Mouse (Mus musculus): ENCODE measurements at regions not wholly inside any gene's neighbourhood (a gene's known extent, or its start where the extent isn't known, plus 50 kb on each side); places are given as distances from the start of the nearest gene placed in this dataset.

- Histone ChIP-seq H3K27me3 (replicated peaks; ENCODE audit: control insufficient read depth, insufficient read depth, low read length) (no peaks in the 10 kb centered on the region), H3K27ac (ENCODE audit: low read length) (no peak overlapping the region), H3K9ac (replicated peaks; ENCODE audit: low read depth, low read length) (no peak overlapping the region), H3K36me3 (ENCODE audit: control insufficient read depth, insufficient read depth) (no peaks in the 10 kb centered on the region), H3K4me1 (replicated peaks; ENCODE audit: control insufficient read depth, insufficient read depth, low read length) (no peaks in the 10 kb centered on the region), H3K4me2 (ENCODE audit: low read length) (no peak overlapping the region), H3K9me3 (ENCODE audit: control insufficient read depth, low read length) (no peaks in the 10 kb centered on the region), H3K4me3 (replicated peaks; ENCODE audit: low read length) (no peak overlapping the region)
- ATAC-seq: no peak
- 76% methylated on average over 2 of the region's 2 CpGs for WGBS
Observed at GRCm38 (mm10) chr14:15698607-15699006, 259.8 kb upstream of the Lrrc3b start.

GRCm38 (mm10) chr14:15722135-15722534 is 283.3 kb upstream of the Lrrc3b start:
- no peaks in the 10 kb centered on the region for H3K36me3 ChIP-seq (ENCODE audit: control insufficient read depth, insufficient read depth)
- no peaks in the 10 kb centered on the region; the same call in 1 of the 2 replicates for H3K9me3 ChIP-seq (ENCODE audit: control insufficient read depth, low read length)
- no peaks in the 10 kb centered on the region for H3K4me1 ChIP-seq (replicated peaks; ENCODE audit: control insufficient read depth, insufficient read depth, low read length)
- H3K27me3 ChIP-seq (replicated peaks; ENCODE audit: control insufficient read depth, insufficient read depth, low read length): no peaks in the 10 kb centered on the region
- no peak overlapping the region for H3K9ac ChIP-seq (replicated peaks; ENCODE audit: low read depth, low read length)
- 81% methylated on average over 1 of the region's 1 CpGs for WGBS
- no peak overlapping the region for H3K4me3 ChIP-seq (replicated peaks; ENCODE audit: low read length)
- no peak overlapping the region for H3K4me2 ChIP-seq (ENCODE audit: low read length)
- peak; percentile 23; the same call in 1 of the 2 replicates for ATAC-seq
- H3K27ac ChIP-seq (ENCODE audit: low read length): no peak overlapping the region

GRCm38 (mm10) chr14:15746629-15747238 is 307.9 kb upstream of the Lrrc3b start:
- ATAC-seq: no peak
- no peaks in the 10 kb centered on the region for H3K36me3 ChIP-seq (ENCODE audit: control insufficient read depth, insufficient read depth)
- H3K9me3 ChIP-seq (ENCODE audit: control insufficient read depth, low read length): no peaks in the 10 kb centered on the region
- no peaks in the 10 kb centered on the region for H3K27me3 ChIP-seq (replicated peaks; ENCODE audit: control insufficient read depth, insufficient read depth, low read length)
- no peak overlapping the region for H3K4me2 ChIP-seq (ENCODE audit: low read length)
- no peak overlapping the region for H3K27ac ChIP-seq (ENCODE audit: low read length)
- H3K4me1 ChIP-seq (replicated peaks; ENCODE audit: control insufficient read depth, insufficient read depth, low read length): no peaks in the 10 kb centered on the region
- H3K9ac ChIP-seq (replicated peaks; ENCODE audit: low read depth, low read length): no peak overlapping the region
- no peak overlapping the region for H3K4me3 ChIP-seq (replicated peaks; ENCODE audit: low read length)
- WGBS: 77% methylated on average over 5 of the region's 5 CpGs

GRCm38 (mm10) chr14:15769846-15770448 is 331.2 kb upstream of the Lrrc3b start:
- Histone ChIP-seq H3K27me3 (replicated peaks; ENCODE audit: control insufficient read depth, insufficient read depth, low read length) (no peaks in the 10 kb centered on the region), H3K9ac (replicated peaks; ENCODE audit: low read depth, low read length) (no peak overlapping the region), H3K4me3 (replicated peaks; ENCODE audit: low read length) (no peak overlapping the region), H3K4me1 (replicated peaks; ENCODE audit: control insufficient read depth, insufficient read depth, low read length) (no peaks in the 10 kb centered on the region), H3K4me2 (ENCODE audit: low read length) (no peak overlapping the region), H3K9me3 (ENCODE audit: control insufficient read depth, low read length) (no peaks in the 10 kb centered on the region), H3K27ac (ENCODE audit: low read length) (no peak overlapping the region), H3K36me3 (ENCODE audit: control insufficient read depth, insufficient read depth) (no peaks in the 10 kb centered on the region)
- 81% methylated on average over 6 of the region's 6 CpGs for WGBS
- no peak for ATAC-seq

- no peaks in the 10 kb centered on the region for H3K36me3 ChIP-seq (ENCODE audit: control insufficient read depth, insufficient read depth)
- H3K9ac ChIP-seq (replicated peaks; ENCODE audit: low read depth, low read length): no peak overlapping the region
- H3K4me1 ChIP-seq (replicated peaks; ENCODE audit: control insufficient read depth, insufficient read depth, low read length): peaks cover 8% of the 10 kb centered on the region
- ATAC-seq: no peak; the same call in 1 of the 2 replicates
- no peaks in the 10 kb centered on the region for H3K9me3 ChIP-seq (ENCODE audit: control insufficient read depth, low read length)
- H3K27me3 ChIP-seq (replicated peaks; ENCODE audit: control insufficient read depth, insufficient read depth, low read length): no peaks in the 10 kb centered on the region
- 75% methylated on average over 3 of the region's 3 CpGs for WGBS
- H3K4me3 ChIP-seq (replicated peaks; ENCODE audit: low read length): no peak overlapping the region
- H3K27ac ChIP-seq (ENCODE audit: low read length): peak overlapping the region; percentile 62
- no peak overlapping the region for H3K4me2 ChIP-seq (ENCODE audit: low read length)
Observed at GRCm38 (mm10) chr14:15784727-15785126, 345.9 kb upstream of the Lrrc3b start.

GRCm38 (mm10) chr14:15785230-15785629 is 346.4 kb upstream of the Lrrc3b start:
- peak; percentile 96 for ATAC-seq
- no peaks in the 10 kb centered on the region for H3K27me3 ChIP-seq (replicated peaks; ENCODE audit: control insufficient read depth, insufficient read depth, low read length)
- peak overlapping the region; percentile 62 for H3K27ac ChIP-seq (ENCODE audit: low read length)
- no peaks in the 10 kb centered on the region for H3K36me3 ChIP-seq (ENCODE audit: control insufficient read depth, insufficient read depth)
- H3K9me3 ChIP-seq (ENCODE audit: control insufficient read depth, low read length): no peaks in the 10 kb centered on the region
- no peak overlapping the region for H3K4me3 ChIP-seq (replicated peaks; ENCODE audit: low read length)
- H3K9ac ChIP-seq (replicated peaks; ENCODE audit: low read depth, low read length): no peak overlapping the region
- H3K4me1 ChIP-seq (replicated peaks; ENCODE audit: control insufficient read depth, insufficient read depth, low read length): peaks cover 8% of the 10 kb centered on the region
- no peak overlapping the region for H3K4me2 ChIP-seq (ENCODE audit: low read length)
- 49% methylated on average over 1 of the region's 1 CpGs for WGBS

GRCm38 (mm10) chr14:15795698-15796097 is 356.9 kb upstream of the Lrrc3b start:
- WGBS: 73% methylated on average over 3 of the region's 3 CpGs
- no peaks in the 10 kb centered on the region for H3K9me3 ChIP-seq (ENCODE audit: control insufficient read depth, low read length)
- H3K27ac ChIP-seq (ENCODE audit: low read length): no peak overlapping the region
- H3K4me2 ChIP-seq (ENCODE audit: low read length): no peak overlapping the region
- H3K4me3 ChIP-seq (replicated peaks; ENCODE audit: low read length): no peak overlapping the region
- H3K27me3 ChIP-seq (replicated peaks; ENCODE audit: control insufficient read depth, insufficient read depth, low read length): no peaks in the 10 kb centered on the region
- ATAC-seq: no peak
- no peaks in the 10 kb centered on the region for H3K36me3 ChIP-seq (ENCODE audit: control insufficient read depth, insufficient read depth)
- no peak overlapping the region for H3K9ac ChIP-seq (replicated peaks; ENCODE audit: low read depth, low read length)
- H3K4me1 ChIP-seq (replicated peaks; ENCODE audit: control insufficient read depth, insufficient read depth, low read length): no peaks in the 10 kb centered on the region

GRCm38 (mm10) chr14:15797019-15797418 is 358.2 kb upstream of the Lrrc3b start:
- Histone ChIP-seq H3K4me3 (replicated peaks; ENCODE audit: low read length) (no peak overlapping the region), H3K4me2 (ENCODE audit: low read length) (no peak overlapping the region), H3K9me3 (ENCODE audit: control insufficient read depth, low read length) (no peaks in the 10 kb centered on the region), H3K9ac (replicated peaks; ENCODE audit: low read depth, low read length) (no peak overlapping the region), H3K27me3 (replicated peaks; ENCODE audit: control insufficient read depth, insufficient read depth, low read length) (no peaks in the 10 kb centered on the region), H3K27ac (ENCODE audit: low read length) (no peak overlapping the region), H3K4me1 (replicated peaks; ENCODE audit: control insufficient read depth, insufficient read depth, low read length) (no peaks in the 10 kb centered on the region), H3K36me3 (ENCODE audit: control insufficient read depth, insufficient read depth) (no peaks in the 10 kb centered on the region)
- no peak for ATAC-seq
- 59% methylated on average over 2 of the region's 2 CpGs for WGBS

GRCm38 (mm10) chr14:15801477-15802099 is 362.8 kb upstream of the Lrrc3b start:
- Histone ChIP-seq H3K4me2 (ENCODE audit: low read length) (no peak overlapping the region), H3K9ac (replicated peaks; ENCODE audit: low read depth, low read length) (no peak overlapping the region), H3K36me3 (ENCODE audit: control insufficient read depth, insufficient read depth) (no peaks in the 10 kb centered on the region), H3K4me1 (replicated peaks; ENCODE audit: control insufficient read depth, insufficient read depth, low read length) (no peaks in the 10 kb centered on the region), H3K9me3 (ENCODE audit: control insufficient read depth, low read length) (no peaks in the 10 kb centered on the region), H3K27ac (ENCODE audit: low read length) (no peak overlapping the region), H3K4me3 (replicated peaks; ENCODE audit: low read length) (no peak overlapping the region), H3K27me3 (replicated peaks; ENCODE audit: control insufficient read depth, insufficient read depth, low read length) (no peaks in the 10 kb centered on the region)
- ATAC-seq: no peak
- 43% methylated on average over 5 of the region's 5 CpGs for WGBS
